Mouse (Mus musculus) liver, embryonic 15.5 days (tissue): Measurements from ENCODE around the gene Gfod1. TPM values are rescaled to one million over a fixed set of nuclear protein-coding genes. Genes with fewer than 3 reads are reported as not detected.

Experiments
- ATAC-seq: fragments of 200-750 bp; cut with Nextera tagmentation; 2 replicates; pipeline ENCODE4 v1.8.0; 2017; ENCODE audit warnings: moderate number of reproducible peaks, mild to moderate bottlenecking, moderate library complexity; ENCODE audit not compliant: insufficient read depth
- H3K27ac ChIP-seq: fragments of 300-500 bp; sonication (generic); replicated peaks from 2 replicates; pipeline ENCODE4 v1.5.1; 2015; ENCODE audit warnings: mild to moderate bottlenecking, inconsistent platforms
- H3K27me3 ChIP-seq: fragments of 300-500 bp; sonication (generic); 2 replicates; pipeline ENCODE4 v1.6.1; 2015; ENCODE audit warnings: mild to moderate bottlenecking, inconsistent platforms
- H3K36me3 ChIP-seq: fragments of 300-500 bp; sonication (generic); replicated peaks from 2 replicates; pipeline ENCODE4 v1.6.1; 2015; ENCODE audit warnings: moderate library complexity, mild to moderate bottlenecking, inconsistent platforms
- H3K4me1 ChIP-seq: fragments of 300-500 bp; sonication (generic); replicated peaks from 2 replicates; pipeline ENCODE4 v1.6.1; 2015; ENCODE audit warnings: inconsistent platforms
- H3K4me2 ChIP-seq: fragments of 300-500 bp; sonication (generic); 2 replicates; pipeline ENCODE4 v1.6.1; 2015; ENCODE audit warnings: moderate library complexity, mild to moderate bottlenecking, inconsistent platforms
- H3K4me3 ChIP-seq: fragments of 300-500 bp; sonication (generic); replicated peaks from 2 replicates; pipeline ENCODE4 v1.5.1; 2015; ENCODE audit warnings: mild to moderate bottlenecking, inconsistent platforms
- H3K9ac ChIP-seq: fragments of 300-500 bp; sonication (generic); 2 replicates; pipeline ENCODE4 v1.6.1; 2015; ENCODE audit warnings: moderate library complexity, mild to moderate bottlenecking, inconsistent platforms
- H3K9me3 ChIP-seq: fragments of 300-500 bp; sonication (generic); replicated peaks from 2 replicates; pipeline ENCODE4 v1.6.1; 2016; ENCODE audit warnings: inconsistent platforms
- WGBS: fragments of 180-500 bp; shearing (Covaris S2); methylation state at CpG from one replicate; pipeline ENCODE4 v1.1.7; 2015; ENCODE audit warnings: mixed read lengths; ENCODE audit not compliant: insufficient replicate concordance; 5-methylcytosine and 5-hydroxymethylcytosine counted together
- polyA plus RNA-seq: library from polyadenylated mRNA; unstranded; fragments of >200 nt; fragmentation: Nextera tagmentation; extraction: Ambion mirVana; gene quantifications from 2 replicates; pipeline ENCODE4 v1.2.1, GENCODE M21; 2015

Gene Gfod1
- polyA plus RNA-seq, 1 experiment from 2014 or later = 0.24 TPM

DNA sequence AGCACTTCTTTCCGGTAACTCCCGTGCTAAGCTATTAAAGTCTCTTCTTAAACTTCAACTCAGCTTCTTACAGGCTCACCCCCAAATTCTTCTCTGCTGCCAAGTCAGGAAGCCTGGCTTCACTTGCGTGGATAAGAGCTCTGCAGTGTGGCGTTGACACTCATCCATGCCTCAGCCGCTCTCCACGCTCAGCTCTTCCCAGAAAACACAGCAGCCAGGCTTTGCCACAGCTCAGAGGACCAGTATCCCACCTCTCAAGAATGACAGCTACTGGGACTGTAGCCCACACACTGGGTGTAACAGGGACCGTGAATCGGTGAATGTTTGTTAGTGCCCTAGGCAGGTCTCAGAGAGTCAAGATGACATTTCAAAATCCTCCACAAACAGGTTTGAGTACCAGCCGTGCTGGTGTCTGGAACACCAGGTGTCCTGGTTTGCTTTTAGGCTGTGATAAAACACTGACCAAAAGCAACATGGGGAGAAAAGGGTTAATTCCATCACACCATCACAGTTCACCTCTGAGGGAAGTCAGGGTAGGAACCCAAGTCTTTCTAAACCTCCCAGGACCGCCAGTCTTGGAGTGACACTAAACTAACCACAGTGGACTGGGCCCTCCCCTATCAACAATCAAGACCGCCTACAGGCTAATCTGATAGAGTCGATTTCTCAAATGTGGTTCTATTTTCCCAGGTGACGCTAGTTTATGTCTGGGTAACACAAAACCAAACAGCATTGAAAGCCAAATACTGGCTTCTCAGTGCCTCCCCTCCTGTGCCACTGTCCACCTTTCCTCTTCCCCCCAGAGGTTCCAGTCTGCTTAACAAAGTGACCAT lies 31.5 kb downstream of the Gfod1 start:
- WGBS = 62% methylated on average over 13 of the region's 13 CpGs
- Histone ChIP-seq H3K4me2 (no peak overlapping the region), H3K4me3 (no peak overlapping the region), H3K9me3 (no peaks in the 10 kb centered on the region), H3K9ac (no peak overlapping the region), H3K36me3 (no peaks in the 10 kb centered on the region), H3K27ac (no peak overlapping the region), H3K4me1 (peaks cover 18% of the 10 kb centered on the region), H3K27me3 (no peaks in the 10 kb centered on the region)
- ATAC-seq = no peak

DNA sequence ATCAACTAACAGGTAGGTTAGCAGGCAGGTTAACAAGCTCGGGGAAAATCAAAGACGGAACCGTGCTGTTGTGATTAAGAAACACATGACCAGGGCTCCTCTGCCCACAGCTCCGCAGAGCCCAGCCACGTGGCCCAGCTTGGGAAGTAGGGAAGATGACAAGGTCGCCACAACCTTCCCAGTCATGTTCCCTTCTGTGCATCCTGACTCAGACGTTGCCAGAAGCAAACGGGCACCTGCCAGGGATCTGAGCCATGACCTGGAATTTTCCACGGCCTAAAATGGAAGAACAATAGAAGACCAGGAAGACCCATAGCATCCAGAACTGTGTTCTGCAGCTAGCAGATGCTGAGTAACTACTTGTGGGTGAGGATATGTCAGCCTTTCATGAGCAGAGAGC lies 32.5 kb downstream of the Gfod1 start:
- Histone ChIP-seq H3K4me1 (peaks cover 18% of the 10 kb centered on the region), H3K27me3 (no peaks in the 10 kb centered on the region), H3K9ac (no peak overlapping the region), H3K4me2 (no peak overlapping the region), H3K36me3 (no peaks in the 10 kb centered on the region), H3K27ac (no peak overlapping the region), H3K4me3 (no peak overlapping the region), H3K9me3 (no peaks in the 10 kb centered on the region)
- no peak for ATAC-seq
- 69% methylated on average over 9 of the region's 9 CpGs for WGBS

DNA sequence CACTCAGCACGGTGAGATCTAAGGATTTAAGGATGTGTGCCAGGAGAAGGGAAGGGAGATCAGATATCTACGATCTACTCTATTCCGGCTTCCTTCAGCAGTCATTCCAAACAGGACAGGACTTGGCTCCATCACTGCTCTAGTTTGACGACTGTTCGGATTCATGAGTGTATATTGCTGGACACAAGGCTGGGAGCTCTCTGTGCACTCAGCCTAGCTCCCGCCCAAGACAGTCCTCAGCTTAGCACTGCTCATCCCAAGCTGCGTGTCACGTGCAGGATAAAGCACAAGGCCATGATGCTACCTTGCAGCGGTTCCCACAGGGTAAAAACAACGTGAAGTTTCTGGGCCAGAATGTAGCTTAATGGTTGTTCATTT lies 33.8 kb downstream of the Gfod1 start:
- H3K4me2 ChIP-seq = no peak overlapping the region
- no peaks in the 10 kb centered on the region for H3K27me3 ChIP-seq
- WGBS = 74% methylated on average over 10 of the region's 10 CpGs
- no peak overlapping the region for H3K4me3 ChIP-seq
- H3K9ac ChIP-seq = no peak overlapping the region
- no peaks in the 10 kb centered on the region for H3K9me3 ChIP-seq
- H3K27ac ChIP-seq = no peak overlapping the region
- H3K36me3 ChIP-seq = no peaks in the 10 kb centered on the region
- ATAC-seq = no peak
- H3K4me1 ChIP-seq = peaks cover 18% of the 10 kb centered on the region

DNA sequence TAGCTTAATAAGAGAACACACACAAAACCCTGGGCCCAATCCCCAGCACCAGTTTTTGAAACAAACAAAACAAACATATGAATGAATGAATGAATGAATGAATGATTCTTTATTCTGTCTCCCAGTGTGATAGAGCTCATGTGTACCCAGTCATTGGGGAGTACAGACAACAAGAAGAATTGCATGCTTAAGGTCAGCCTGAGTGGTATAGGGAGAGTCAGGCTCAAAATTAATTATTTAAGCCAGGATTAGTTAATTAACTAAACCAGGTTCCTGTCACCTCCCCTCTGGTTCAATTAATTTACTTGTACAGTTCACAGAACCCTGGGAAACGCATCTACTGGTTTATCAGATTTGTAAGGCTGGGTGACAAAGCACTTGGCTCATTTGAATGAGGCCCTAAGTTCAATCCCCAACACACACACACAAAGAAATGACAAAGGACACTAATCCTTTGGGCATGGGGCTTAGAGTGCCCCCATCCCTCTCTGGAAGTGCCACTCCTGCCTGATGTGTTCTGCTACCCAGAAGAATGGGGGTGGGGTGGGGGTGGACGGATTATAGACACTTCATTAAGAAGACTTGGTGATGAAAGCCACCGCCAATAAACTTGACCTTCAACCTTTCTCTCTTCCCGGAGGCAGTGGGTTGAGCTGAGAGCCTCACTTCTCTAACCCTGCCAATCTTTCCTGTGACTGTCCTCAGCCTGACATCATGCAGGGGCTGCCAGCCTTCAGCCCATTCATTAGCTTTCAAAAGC lies 34.3 kb downstream of the Gfod1 start:
- H3K4me3 ChIP-seq = no peak overlapping the region
- no peak overlapping the region for H3K9ac ChIP-seq
- peaks cover 18% of the 10 kb centered on the region for H3K4me1 ChIP-seq
- H3K9me3 ChIP-seq = no peaks in the 10 kb centered on the region
- no peaks in the 10 kb centered on the region for H3K36me3 ChIP-seq
- 44% methylated on average over 4 of the region's 4 CpGs for WGBS
- no peaks in the 10 kb centered on the region for H3K27me3 ChIP-seq
- no peak overlapping the region for H3K4me2 ChIP-seq
- H3K27ac ChIP-seq = no peak overlapping the region
- ATAC-seq = no peak

DNA sequence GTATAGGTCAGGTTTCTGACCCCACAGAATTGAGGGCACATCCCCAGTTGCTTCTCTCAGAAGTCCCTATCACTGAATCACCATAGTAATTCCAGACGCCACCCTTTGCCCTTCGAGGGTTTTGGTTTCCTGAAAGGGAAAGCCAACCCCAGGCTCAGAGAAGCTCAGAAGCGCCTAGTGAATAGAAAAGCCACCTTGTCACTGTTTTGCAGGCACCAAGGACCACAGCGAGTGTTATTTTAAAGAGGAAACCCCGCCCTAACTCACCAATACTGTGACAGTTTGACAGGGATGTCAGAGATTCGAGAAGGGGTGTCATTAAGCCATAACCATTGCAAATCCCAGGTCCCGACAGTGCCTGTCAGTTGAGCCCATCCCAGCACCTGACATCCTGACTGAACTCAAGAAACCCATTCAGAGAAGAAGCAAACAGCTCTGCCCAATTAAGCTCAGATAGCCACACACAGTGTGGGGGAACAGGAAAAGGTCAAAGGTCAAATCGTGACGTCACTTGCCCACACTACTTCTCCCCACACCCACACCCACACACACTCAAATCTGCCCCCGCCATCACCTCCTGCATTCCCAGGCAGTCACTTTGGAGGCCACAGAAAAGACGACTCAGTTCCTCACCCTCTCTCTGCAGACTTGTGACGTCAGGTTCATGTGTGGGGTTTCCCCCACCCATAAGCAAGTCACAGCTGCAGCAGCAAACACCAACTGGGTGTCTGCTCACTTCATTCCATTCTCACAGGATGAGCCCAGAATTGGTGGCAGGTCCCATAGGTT lies 35.2 kb downstream of the Gfod1 start:
- ATAC-seq = no peak
- Histone ChIP-seq H3K36me3 (no peaks in the 10 kb centered on the region), H3K4me3 (no peak overlapping the region), H3K27ac (no peak overlapping the region), H3K9me3 (no peaks in the 10 kb centered on the region), H3K27me3 (no peaks in the 10 kb centered on the region), H3K9ac (no peak overlapping the region), H3K4me2 (no peak overlapping the region), H3K4me1 (peaks cover 18% of the 10 kb centered on the region)
- WGBS = 20% methylated on average over 12 of the region's 12 CpGs

DNA sequence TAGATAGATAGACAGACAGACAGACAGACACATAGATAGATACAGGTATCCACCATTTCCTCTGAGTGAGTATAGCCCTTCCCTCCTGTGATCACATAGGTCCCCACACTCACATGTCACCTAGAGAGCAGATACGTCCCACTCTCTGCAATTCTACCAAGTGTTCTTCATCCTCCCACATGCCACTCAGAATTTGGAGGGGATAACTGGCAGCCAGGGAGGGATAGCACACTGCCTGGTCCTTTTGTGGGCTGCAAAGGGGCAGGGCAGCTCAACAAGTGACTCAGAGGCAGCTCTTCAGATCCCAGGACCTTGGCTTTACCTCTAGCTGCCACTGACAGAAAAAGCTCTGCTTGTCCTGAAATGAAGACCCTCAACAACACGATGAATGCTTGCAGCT lies 36.1 kb downstream of the Gfod1 start:
- no peak overlapping the region for H3K4me2 ChIP-seq
- no peaks in the 10 kb centered on the region for H3K36me3 ChIP-seq
- H3K9me3 ChIP-seq = no peaks in the 10 kb centered on the region
- 75% methylated on average over 2 of the region's 2 CpGs for WGBS
- H3K27me3 ChIP-seq = no peaks in the 10 kb centered on the region
- no peak overlapping the region for H3K4me3 ChIP-seq
- no peak overlapping the region for H3K9ac ChIP-seq
- no peak overlapping the region for H3K27ac ChIP-seq
- ATAC-seq = no peak
- peaks cover 18% of the 10 kb centered on the region for H3K4me1 ChIP-seq

DNA sequence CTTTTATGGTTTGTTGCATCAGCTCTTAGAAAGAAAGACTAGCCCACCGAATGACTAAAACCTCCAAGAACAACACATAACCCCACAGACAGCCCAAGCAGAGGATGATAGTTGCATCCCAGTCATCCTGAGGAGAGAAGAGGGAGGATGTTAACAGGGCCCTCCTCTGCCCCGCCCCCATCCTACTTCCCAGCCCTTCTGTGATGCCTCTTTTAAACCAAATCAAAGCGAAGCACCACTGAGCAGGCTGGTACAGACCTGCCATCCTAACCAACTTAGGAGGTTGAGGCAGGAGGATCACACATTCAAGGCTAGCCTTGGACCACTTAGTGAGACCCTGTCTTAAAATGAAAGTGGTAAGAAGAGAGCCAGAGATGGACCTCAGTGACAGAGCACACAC lies 36.8 kb downstream of the Gfod1 start:
- H3K9ac ChIP-seq = no peak overlapping the region
- 64% methylated on average over 3 of the region's 3 CpGs for WGBS
- no peak for ATAC-seq
- no peak overlapping the region for H3K27ac ChIP-seq
- H3K9me3 ChIP-seq = no peaks in the 10 kb centered on the region
- H3K4me2 ChIP-seq = no peak overlapping the region
- no peak overlapping the region for H3K4me3 ChIP-seq
- no peaks in the 10 kb centered on the region for H3K36me3 ChIP-seq
- H3K27me3 ChIP-seq = no peaks in the 10 kb centered on the region
- peaks cover 24% of the 10 kb centered on the region for H3K4me1 ChIP-seq

DNA sequence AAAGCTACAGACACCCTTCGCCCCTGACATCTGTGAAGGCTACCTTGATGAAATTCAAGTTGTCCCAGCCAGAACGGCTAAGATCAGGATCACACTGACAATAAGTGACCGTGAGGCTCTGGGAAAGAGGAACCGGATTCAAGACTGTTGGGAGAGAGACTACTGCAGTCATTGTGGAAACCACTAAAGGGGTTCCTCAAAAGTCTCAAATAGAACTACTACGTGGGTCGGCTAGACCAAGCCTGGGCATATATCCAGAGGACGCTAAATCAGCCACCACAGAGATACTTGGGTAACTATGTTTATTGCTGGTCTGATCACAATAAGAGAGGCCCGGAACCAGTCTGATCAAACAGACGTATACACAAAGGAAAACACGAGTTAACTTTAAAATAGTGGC lies 37.6 kb downstream of the Gfod1 start:
- Histone ChIP-seq H3K4me3 (no peak overlapping the region), H3K4me1 (peaks cover 33% of the 10 kb centered on the region), H3K27ac (no peak overlapping the region), H3K36me3 (no peaks in the 10 kb centered on the region), H3K9ac (no peak overlapping the region), H3K9me3 (peaks cover 4% of the 10 kb centered on the region; the same call in 1 of the 2 replicates), H3K27me3 (no peaks in the 10 kb centered on the region), H3K4me2 (no peak overlapping the region)
- 58% methylated on average over 10 of the region's 10 CpGs for WGBS
- ATAC-seq = no peak

DNA sequence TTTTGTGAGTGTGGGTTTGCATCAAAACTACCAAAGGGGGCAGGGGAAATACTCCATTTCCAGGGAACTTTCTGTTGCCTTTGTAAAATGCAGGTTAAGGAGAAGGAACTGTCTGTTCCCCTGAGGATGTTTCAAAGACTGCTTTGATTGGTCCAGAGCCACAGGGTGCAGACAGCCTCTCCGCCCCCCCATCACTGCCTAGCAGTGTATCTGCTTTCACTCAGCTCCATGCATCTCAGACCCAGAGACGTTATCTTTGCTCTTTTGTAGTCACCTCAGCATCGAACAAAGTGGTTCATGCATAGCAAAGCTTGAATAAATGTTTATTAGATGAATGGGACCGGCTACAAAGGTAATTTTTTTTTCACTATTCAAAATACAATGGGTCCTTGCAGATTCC lies 38.9 kb downstream of the Gfod1 start:
- H3K9me3 ChIP-seq = peaks cover 5% of the 10 kb centered on the region; the same call in 1 of the 2 replicates
- peaks cover 45% of the 10 kb centered on the region for H3K4me1 ChIP-seq
- no peaks in the 10 kb centered on the region for H3K27me3 ChIP-seq
- no peak overlapping the region for H3K4me2 ChIP-seq
- no peak overlapping the region for H3K9ac ChIP-seq
- H3K27ac ChIP-seq = no peak overlapping the region
- no peak overlapping the region for H3K4me3 ChIP-seq
- 63% methylated on average over 4 of the region's 4 CpGs for WGBS
- H3K36me3 ChIP-seq = no peaks in the 10 kb centered on the region
- ATAC-seq = no peak

DNA sequence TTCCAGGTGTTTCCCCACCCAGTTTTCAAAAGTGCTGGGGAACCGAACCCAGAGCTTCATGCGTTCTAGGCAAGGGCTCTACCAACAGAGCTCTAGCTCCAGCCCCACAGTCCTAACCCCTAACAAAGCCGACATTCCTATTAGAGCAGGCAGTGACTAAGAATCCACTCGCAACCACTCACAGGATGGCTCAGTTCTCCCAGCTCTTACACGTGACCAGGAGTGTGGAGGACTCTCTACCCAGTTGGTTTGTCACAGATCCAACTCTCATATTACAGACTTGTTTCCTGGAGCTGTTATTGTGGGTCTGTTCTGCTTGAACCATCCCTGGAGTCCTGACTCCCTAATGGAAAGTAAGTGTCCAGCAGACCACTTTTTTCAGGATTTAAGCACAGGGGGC lies 40.3 kb downstream of the Gfod1 start:
- Histone ChIP-seq H3K9ac (no peak overlapping the region), H3K4me1 (peaks cover 50% of the 10 kb centered on the region), H3K4me3 (no peak overlapping the region), H3K4me2 (no peak overlapping the region), H3K27ac (no peak overlapping the region), H3K27me3 (no peaks in the 10 kb centered on the region), H3K9me3 (peaks cover 5% of the 10 kb centered on the region; the same call in 1 of the 2 replicates), H3K36me3 (no peaks in the 10 kb centered on the region)
- no peak for ATAC-seq
- 76% methylated on average over 5 of the region's 5 CpGs for WGBS
